In the genomic region with DNA sequence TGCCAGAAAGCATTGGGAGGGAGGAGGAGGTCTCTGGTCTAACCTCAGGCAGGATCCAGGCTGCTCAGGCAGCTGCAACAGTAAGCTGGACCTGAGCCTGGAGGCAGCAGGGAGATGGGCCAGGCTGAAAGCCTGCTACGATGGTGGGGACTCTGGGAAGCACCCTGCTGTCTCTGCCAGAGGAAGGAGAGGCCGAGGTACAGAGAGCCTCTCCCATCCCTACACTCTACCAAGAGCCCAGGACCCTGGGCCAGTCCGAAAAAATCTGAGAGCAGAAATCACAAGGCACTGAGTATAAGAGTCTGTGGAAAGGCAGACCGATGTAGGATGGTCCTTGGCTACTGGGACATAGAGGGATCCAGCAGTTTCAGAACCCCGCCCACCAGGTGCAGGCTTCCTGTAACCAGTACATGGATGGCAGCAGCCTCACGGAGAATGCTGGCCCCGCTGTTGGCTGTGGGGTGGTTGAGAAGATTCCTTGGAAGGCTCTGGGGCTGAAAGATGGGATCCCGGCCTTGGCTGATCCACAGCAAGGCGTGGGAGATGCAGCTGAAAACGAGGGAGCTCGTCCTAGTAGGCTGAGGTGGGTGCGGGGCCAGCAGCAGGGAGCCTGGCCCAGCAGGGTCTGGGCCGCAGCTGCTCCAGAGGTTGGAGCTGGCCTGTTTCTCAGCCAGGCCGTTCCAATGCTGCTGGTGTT, we compare ENCODE assay signal across 25 mouse cellular contexts. TPM values are rescaled to one million over a fixed set of nuclear protein-coding genes. Genes with fewer than 3 reads are reported as not detected.
DNase-seq lines count a peak whose midpoint lies in the region; ATAC-seq and TF ChIP-seq lines count a peak whose summit lies in the region.
"Had no signal": no experiment of that assay in that cellular context is flagged by ENCODE, and none has a peak within 500 bp of the region (broad histone marks: within the 10 kb centered on the region; RNA-seq: fewer than 3 reads in every experiment).

No protein-coding gene starts in this region.

- 0 out of 2 replicates have a peak overlapping the region, but pooled peaks have one; percentile 9 for H3K9ac ChIP-seq in midbrain, embryonic 14.5 days (replicated peaks; ENCODE audit: low read length)
- no peak overlapping the region for H3K9ac ChIP-seq in midbrain, embryonic 16.5 days (ENCODE audit: low read depth, low read length)
- H3K9ac ChIP-seq: heart, embryonic 13.5 days; liver, embryonic 15.5 days; lung, embryonic 15.5 days had no signal

- H3K9me3 ChIP-seq in midbrain, embryonic 14.5 days (ENCODE audit: control insufficient read depth, low read length): no peaks in the 10 kb centered on the region
- no peaks in the 10 kb centered on the region for H3K9me3 ChIP-seq in midbrain, embryonic 16.5 days (replicated peaks; ENCODE audit: control insufficient read depth, low read length, poor library complexity, severe bottlenecking)
- H3K9me3 ChIP-seq: heart, embryonic 13.5 days; hindbrain, embryonic 10.5 days; liver, embryonic 15.5 days; lung, embryonic 15.5 days had no signal

- ATAC-seq in midbrain, embryonic 14.5 days (ENCODE audit: low FRiP score, low TSS enrichment): no peak
- no peak for ATAC-seq in midbrain, embryonic 16.5 days
- ATAC-seq: hindbrain, embryonic 16.5 days had no signal

- intact Hi-C loops in gastrocnemius, adult 2 months (cut with DNase I): no loop called here
- intact Hi-C loops in gastrocnemius, postnatal 36 days (cut with DNase I): no loop called here
- intact Hi-C loops in heart, postnatal 10 days (cut with DNase I): no loop called here

- H3K4me1 ChIP-seq in midbrain, embryonic 14.5 days (ENCODE audit: control insufficient read depth, insufficient read depth, low read length): no peaks in the 10 kb centered on the region
- H3K4me1 ChIP-seq in midbrain, embryonic 16.5 days (ENCODE audit: control insufficient read depth, insufficient read depth, low read length): no peaks in the 10 kb centered on the region
- H3K4me1 ChIP-seq: lung, embryonic 15.5 days had no signal

- peak; percentile 63 for DNase-seq in gastrocnemius, adult 2 months
- no peak for DNase-seq in gastrocnemius, postnatal 36 days
- peak; percentile 43 to 45 for DNase-seq in heart, postnatal 10 days
- no peak for DNase-seq in heart, adult 8-10 months (ENCODE audit: low spot score)
- no peak for DNase-seq in midbrain, embryonic 14.5 days
- DNase-seq in spleen, postnatal 14 days (ENCODE audit: low spot score in 2 of 2): no peak
- no peak for DNase-seq in kidney, postnatal 10 days
- DNase-seq: adrenal gland, postnatal 25 days; cerebellum, adult 11 months; cerebellum, adult 9-11 months; kidney, adult 11 months; liver; right cerebral cortex, postnatal 14 days; spleen, adult 18-20 months; thymus, postnatal 14 days had no signal

- H3K4me2 ChIP-seq in midbrain, embryonic 14.5 days (ENCODE audit: low read length): no peak overlapping the region
- no peak overlapping the region for H3K4me2 ChIP-seq in midbrain, embryonic 16.5 days (ENCODE audit: low read length)
- H3K4me2 ChIP-seq: heart, embryonic 13.5 days; liver, embryonic 15.5 days; lung, embryonic 15.5 days had no signal

- no peak for TF ChIP-seq CTCF in gastrocnemius, adult 2 months (IDR thresholded peaks at IDR 0.05)

- no peaks in the 10 kb centered on the region for H3K27me3 ChIP-seq in midbrain, embryonic 14.5 days (ENCODE audit: control insufficient read depth, insufficient read depth, low read length)
- no peaks in the 10 kb centered on the region for H3K27me3 ChIP-seq in midbrain, embryonic 16.5 days (ENCODE audit: control insufficient read depth, insufficient read depth, low read depth, low read length)
- H3K27me3 ChIP-seq: heart, embryonic 13.5 days; liver, embryonic 15.5 days; lung, embryonic 15.5 days had no signal

- peaks cover 54% of the 10 kb centered on the region for H3K36me3 ChIP-seq in midbrain, embryonic 14.5 days (ENCODE audit: control insufficient read depth, insufficient read depth, low read length)
- H3K36me3 ChIP-seq in midbrain, embryonic 16.5 days (ENCODE audit: control insufficient read depth, insufficient read depth, low read length): peaks cover 41% of the 10 kb centered on the region

- H3K4me3 ChIP-seq in gastrocnemius, adult 2 months: no peak overlapping the region
- no peak overlapping the region for H3K4me3 ChIP-seq in midbrain, embryonic 14.5 days (replicated peaks; ENCODE audit: low read depth, low read length)
- H3K4me3 ChIP-seq in midbrain, embryonic 16.5 days (ENCODE audit: low read depth, low read length): no peak overlapping the region
- H3K4me3 ChIP-seq: heart, embryonic 13.5 days; hindbrain, embryonic 10.5 days; left cerebral cortex, adult 2 months; liver, embryonic 15.5 days; lung, embryonic 15.5 days had no signal

- WGBS in midbrain, embryonic 14.5 days: 83% methylated on average over 14 of the region's 14 CpGs
- 82% methylated on average over 14 of the region's 14 CpGs for WGBS in midbrain, embryonic 16.5 days

- H3K27ac ChIP-seq in gastrocnemius, adult 2 months: peak overlapping the region; percentile 46
- H3K27ac ChIP-seq in midbrain, embryonic 14.5 days (replicated peaks; ENCODE audit: low read depth, low read length): no peak overlapping the region
- no peak overlapping the region for H3K27ac ChIP-seq in midbrain, embryonic 16.5 days (ENCODE audit: low read length)
- H3K27ac ChIP-seq: heart, embryonic 13.5 days; hindbrain, embryonic 10.5 days; kidney, postnatal 0 days; left cerebral cortex, adult 2 months; liver, embryonic 15.5 days; lung, embryonic 15.5 days had no signal

RNA-seq across cellular contexts. Expression of gene Fpgs, which starts 21.1 kb away (rescaled TPM):
- 1 to 10 TPM; 5.9 to 6.9 TPM for total RNA-seq in gastrocnemius, adult 2 months (2021)
- total RNA-seq in gastrocnemius, postnatal 36 days (2021): 1 to 10 TPM; 4.4 to 4.5 TPM
- 10 to 100 TPM in 1 of 2 experiments, 1 to 10 TPM in 1; 9.9 to 11.7 TPM for total RNA-seq in heart, postnatal 10 days (2021)
- total RNA-seq in heart, adult 8-10 months (2022): 1 to 10 TPM; 5.5 to 6.0 (median 5.8) TPM
- polyA plus RNA-seq in midbrain, embryonic 14.5 days (2014; fragmentation: Nextera tagmentation; extraction: Ambion mirVana): 15.3 and 15.6 TPM in 2 replicates
- 21.1 and 23.5 TPM in 2 replicates for polyA plus RNA-seq in midbrain, embryonic 16.5 days (2015; fragmentation: Nextera tagmentation; extraction: Ambion mirVana)

RNA-seq across cellular contexts. Expression of gene Cdk9, which starts 30.0 kb away (rescaled TPM):
- total RNA-seq in gastrocnemius, adult 2 months (2021): 10 to 100 TPM; 20.2 to 22.0 TPM
- total RNA-seq in gastrocnemius, postnatal 36 days (2021): 10 to 100 TPM; 18.1 to 21.0 TPM
- 10 to 100 TPM; 35.4 to 37.6 TPM for total RNA-seq in heart, postnatal 10 days (2021)
- 10 to 100 TPM; 23.3 to 27.1 (median 25.7) TPM for total RNA-seq in heart, adult 8-10 months (2022)
- polyA plus RNA-seq in midbrain, embryonic 14.5 days (2014; fragmentation: Nextera tagmentation; extraction: Ambion mirVana): 61.4 and 76.5 TPM in 2 replicates
- 61.3 and 67.3 TPM in 2 replicates for polyA plus RNA-seq in midbrain, embryonic 16.5 days (2015; fragmentation: Nextera tagmentation; extraction: Ambion mirVana)

RNA-seq across cellular contexts. Expression of gene Eng, which starts 36.5 kb away (rescaled TPM):
- 10 to 100 TPM; 26.5 to 38.8 TPM for total RNA-seq in gastrocnemius, adult 2 months (2021)
- 10 to 100 TPM; 23.9 to 26.7 TPM for total RNA-seq in gastrocnemius, postnatal 36 days (2021)
- 100 to 1,000 TPM; 152 to 166 TPM for total RNA-seq in heart, postnatal 10 days (2021)
- total RNA-seq in heart, adult 8-10 months (2022): 100 to 1,000 TPM; 111 to 143 (median 126) TPM
- polyA plus RNA-seq in midbrain, embryonic 14.5 days (2014; fragmentation: Nextera tagmentation; extraction: Ambion mirVana): 13.5 and 23.8 TPM in 2 replicates
- 27.2 and 30.3 TPM in 2 replicates for polyA plus RNA-seq in midbrain, embryonic 16.5 days (2015; fragmentation: Nextera tagmentation; extraction: Ambion mirVana)

RNA-seq across cellular contexts. Expression of gene Sh2d3c, which starts 38.0 kb away (rescaled TPM):
- total RNA-seq in gastrocnemius, adult 2 months (2021): 10 to 100 TPM in 1 of 2 experiments, 1 to 10 TPM in 1; 4.4 to 12.0 TPM
- 1 to 10 TPM; 6.4 to 7.0 TPM for total RNA-seq in gastrocnemius, postnatal 36 days (2021)
- total RNA-seq in heart, postnatal 10 days (2021): 10 to 100 TPM; 45.3 to 47.1 TPM
- 10 to 100 TPM; 16.4 to 28.8 (median 21.7) TPM for total RNA-seq in heart, adult 8-10 months (2022)
- polyA plus RNA-seq in midbrain, embryonic 14.5 days (2014; fragmentation: Nextera tagmentation; extraction: Ambion mirVana): 45.8 and 45.9 TPM in 2 replicates
- 51.1 and 59.3 TPM in 2 replicates for polyA plus RNA-seq in midbrain, embryonic 16.5 days (2015; fragmentation: Nextera tagmentation; extraction: Ambion mirVana)

RNA-seq across cellular contexts. Expression of gene 6330409D20Rik, which starts 57.9 kb away (rescaled TPM):
- not detected for total RNA-seq in gastrocnemius, adult 2 months (2021)
- total RNA-seq in gastrocnemius, postnatal 36 days (2021): not detected
- total RNA-seq in heart, postnatal 10 days (2021): not detected
- not detected for total RNA-seq in heart, adult 8-10 months (2022)
- polyA plus RNA-seq in midbrain, embryonic 14.5 days (2014; fragmentation: Nextera tagmentation; extraction: Ambion mirVana): 3.2 and 4.6 TPM in 2 replicates
- polyA plus RNA-seq in midbrain, embryonic 16.5 days (2015; fragmentation: Nextera tagmentation; extraction: Ambion mirVana): 3.2 and 3.5 TPM in 2 replicates
- total RNA-seq: adrenal gland, postnatal 25 days; common myeloid progenitor, adult 5-6 weeks; monocyte, adult 5-6 weeks had no signal
- polyA plus RNA-seq: kidney, postnatal 0 days; liver, embryonic 15.5 days had no signal

Comparison
In these comparisons a context has a peak if more than half of its experiments do, and no peak if none do; other contexts are left out.
1. DNase-seq: peak in gastrocnemius, adult 2 months (single experiment) and heart, postnatal 10 days (2 of 2); none in gastrocnemius, postnatal 36 days (0 of 2), heart, adult 8-10 months (single experiment), midbrain, embryonic 14.5 days (single experiment), spleen, postnatal 14 days (0 of 2) and kidney, postnatal 10 days (single experiment).